Mouse (Mus musculus): ENCODE results near the gene Mrps34. TPM values are rescaled to one million over a fixed set of nuclear protein-coding genes. Genes with fewer than 3 reads are reported as not detected.

The Mrps34 gene
- polyA plus RNA-seq, 2 experiments: 82.1 to 101 TPM

GRCm38 (mm10) chr17:24892785-24893184, 2.1 kb upstream of the Mrps34 start:
- 87% methylated on average over 12 of the region's 12 CpGs for WGBS
- Histone ChIP-seq H3K36me3 (ENCODE audit: control insufficient read depth, insufficient read depth, low read length) (peaks cover 58% of the 10 kb centered on the region), H3K4me1 (ENCODE audit: control insufficient read depth, insufficient read depth, low read length) (peaks cover 25% of the 10 kb centered on the region), H3K4me2 (replicated peaks; ENCODE audit: low read depth, low read length, severe bottlenecking) (no peak overlapping the region), H3K9me3 (ENCODE audit: control insufficient read depth, low read length) (no peaks in the 10 kb centered on the region), H3K27me3 (ENCODE audit: control insufficient read depth, insufficient read depth, low read length) (no peaks in the 10 kb centered on the region), H3K9ac (ENCODE audit: low read depth, low read length, severe bottlenecking) (no peak overlapping the region), H3K27ac (replicated peaks; ENCODE audit: low read depth, low read length) (no peak overlapping the region), H3K4me3 (replicated peaks; ENCODE audit: low read length) (no peak overlapping the region)
- DNase-seq (ENCODE audit: low spot score) (no peak), ATAC-seq (ENCODE audit: low FRiP score, low read depth) (no peak)
- TF ChIP-seq POLR2A (IDR thresholded peaks at IDR 0.05; ENCODE audit: borderline replicate concordance, extremely low read depth, insufficient read depth, insufficient read length): no peak

- WGBS: 95% methylated on average over 2 of the region's 2 CpGs
- Histone ChIP-seq H3K9ac (ENCODE audit: low read depth, low read length, severe bottlenecking) (no peak overlapping the region), H3K4me2 (replicated peaks; ENCODE audit: low read depth, low read length, severe bottlenecking) (no peak overlapping the region), H3K27ac (replicated peaks; ENCODE audit: low read depth, low read length) (no peak overlapping the region), H3K27me3 (ENCODE audit: control insufficient read depth, insufficient read depth, low read length) (no peaks in the 10 kb centered on the region), H3K9me3 (ENCODE audit: control insufficient read depth, low read length) (no peaks in the 10 kb centered on the region), H3K4me3 (replicated peaks; ENCODE audit: low read length) (no peak overlapping the region), H3K4me1 (ENCODE audit: control insufficient read depth, insufficient read depth, low read length) (peaks cover 22% of the 10 kb centered on the region), H3K36me3 (ENCODE audit: control insufficient read depth, insufficient read depth, low read length) (peaks cover 63% of the 10 kb centered on the region)
- no peak for TF ChIP-seq POLR2A (IDR thresholded peaks at IDR 0.05; ENCODE audit: borderline replicate concordance, extremely low read depth, insufficient read depth, insufficient read length)
- no peak for ATAC-seq (ENCODE audit: low FRiP score, low read depth)
- no peak for DNase-seq (ENCODE audit: low spot score)
These were observed 1.6 kb upstream of the Mrps34 start for GRCm38 (mm10) chr17:24893276-24893675.

GRCm38 (mm10) chr17:24894061-24894994, 588 bp upstream of the Mrps34 start:
- Histone ChIP-seq H3K9ac (ENCODE audit: low read depth, low read length, severe bottlenecking) (peak overlapping the region; percentile 86), H3K27me3 (ENCODE audit: control insufficient read depth, insufficient read depth, low read length) (no peaks in the 10 kb centered on the region), H3K4me3 (replicated peaks; ENCODE audit: low read length) (peak overlapping the region; percentile 70), H3K27ac (replicated peaks; ENCODE audit: low read depth, low read length) (peak overlapping the region; percentile 68), H3K9me3 (ENCODE audit: control insufficient read depth, low read length) (no peaks in the 10 kb centered on the region), H3K4me1 (ENCODE audit: control insufficient read depth, insufficient read depth, low read length) (peaks cover 22% of the 10 kb centered on the region), H3K4me2 (replicated peaks; ENCODE audit: low read depth, low read length, severe bottlenecking) (peak overlapping the region; percentile 98), H3K36me3 (ENCODE audit: control insufficient read depth, insufficient read depth, low read length) (peaks cover 71% of the 10 kb centered on the region)
- ATAC-seq (ENCODE audit: low FRiP score, low read depth) (no peak), DNase-seq (ENCODE audit: low spot score) (no peak)
- no peak for TF ChIP-seq POLR2A (IDR thresholded peaks at IDR 0.05; ENCODE audit: borderline replicate concordance, extremely low read depth, insufficient read depth, insufficient read length)
- WGBS: 12% methylated on average over 31 of the region's 31 CpGs

- Histone ChIP-seq H3K27me3 (ENCODE audit: control insufficient read depth, insufficient read depth, low read length) (no peaks in the 10 kb centered on the region), H3K9ac (ENCODE audit: low read depth, low read length, severe bottlenecking) (peak overlapping the region; percentile 86), H3K27ac (replicated peaks; ENCODE audit: low read depth, low read length) (peak overlapping the region; percentile 68), H3K36me3 (ENCODE audit: control insufficient read depth, insufficient read depth, low read length) (peaks cover 72% of the 10 kb centered on the region), H3K4me2 (replicated peaks; ENCODE audit: low read depth, low read length, severe bottlenecking) (peak overlapping the region; percentile 98), H3K4me1 (ENCODE audit: control insufficient read depth, insufficient read depth, low read length) (peaks cover 22% of the 10 kb centered on the region), H3K9me3 (ENCODE audit: control insufficient read depth, low read length) (no peaks in the 10 kb centered on the region), H3K4me3 (replicated peaks; ENCODE audit: low read length) (peak overlapping the region; percentile 70)
- no peak for ATAC-seq (ENCODE audit: low FRiP score, low read depth)
- no peak for TF ChIP-seq POLR2A (IDR thresholded peaks at IDR 0.05; ENCODE audit: borderline replicate concordance, extremely low read depth, insufficient read depth, insufficient read length)
- DNase-seq (ENCODE audit: low spot score): no peak
- 13% methylated on average over 23 of the region's 23 CpGs for WGBS
These were observed 790 bp downstream of the Mrps34 start for GRCm38 (mm10) chr17:24895571-24896240.

GRCm38 (mm10) chr17:24896241-24896992, 1.5 kb downstream of the Mrps34 start, which contains the start of gene Nme3:
Gene Nme3, plus strand, starts transcription at chr17:24896500.
- Histone ChIP-seq H3K4me1 (ENCODE audit: control insufficient read depth, insufficient read depth, low read length) (peaks cover 22% of the 10 kb centered on the region), H3K27me3 (ENCODE audit: control insufficient read depth, insufficient read depth, low read length) (no peaks in the 10 kb centered on the region), H3K27ac (replicated peaks; ENCODE audit: low read depth, low read length) (peak within 1 kb of the TSS; percentile 68), H3K4me3 (replicated peaks; ENCODE audit: low read length) (peak within 1 kb of the TSS; percentile 70), H3K9me3 (ENCODE audit: control insufficient read depth, low read length) (no peaks in the 10 kb centered on the region), H3K4me2 (replicated peaks; ENCODE audit: low read depth, low read length, severe bottlenecking) (peak within 1 kb of the TSS; percentile 98), H3K9ac (ENCODE audit: low read depth, low read length, severe bottlenecking) (peak within 1 kb of the TSS; percentile 86), H3K36me3 (ENCODE audit: control insufficient read depth, insufficient read depth, low read length) (peaks cover 72% of the 10 kb centered on the region)
- ATAC-seq (ENCODE audit: low FRiP score, low read depth) (peak; percentile 46), DNase-seq (ENCODE audit: low spot score) (peak; percentile 63)
- WGBS: 5% methylated on average over 46 of the region's 50 CpGs
- no peak for TF ChIP-seq POLR2A (IDR thresholded peaks at IDR 0.05; ENCODE audit: borderline replicate concordance, extremely low read depth, insufficient read depth, insufficient read length)
